Mouse (Mus musculus) embryonic facial prominence, embryonic 11.5 days (tissue): Measurements from ENCODE around the gene Dock4. TPM values are rescaled to one million over a fixed set of nuclear protein-coding genes. Genes with fewer than 3 reads are reported as not detected.

ENCODE experiments used
- ATAC-seq: fragments of 200-750 bp; cut with Nextera tagmentation; replicated peaks from 2 replicates; pipeline ENCODE4 v1.8.0; 2017; ENCODE audit warnings: low read depth; ENCODE audit not compliant: insufficient number of reproducible peaks, low FRiP score, low TSS enrichment
- DNase-seq: peaks from one replicate; pipeline ENCODE4 v3.0.0-alpha.2; 2015; ENCODE audit warnings: low spot score
- H3K27ac ChIP-seq: fragments of 300-500 bp; sonication (generic); replicated peaks from 2 replicates; pipeline ENCODE4 v1.5.1; 2014; ENCODE audit warnings: mild to moderate bottlenecking, low read depth, low read length, control low read depth
- H3K27me3 ChIP-seq: fragments of 300-500 bp; sonication (generic); 2 replicates; pipeline ENCODE4 v1.6.1; 2014; ENCODE audit warnings: mild to moderate bottlenecking, low read length, moderate library complexity, mixed read lengths; ENCODE audit not compliant: control insufficient read depth, insufficient read depth
- H3K36me3 ChIP-seq: fragments of 300-500 bp; sonication (generic); replicated peaks from 2 replicates; pipeline ENCODE4 v1.6.1; 2014; ENCODE audit warnings: low read depth, mild to moderate bottlenecking, low read length, moderate library complexity, mixed read lengths; ENCODE audit not compliant: control insufficient read depth, insufficient read depth
- H3K4me1 ChIP-seq: fragments of 300-500 bp; sonication (generic); 2 replicates; pipeline ENCODE4 v1.6.1; 2014; ENCODE audit warnings: low read length, mixed read lengths; ENCODE audit not compliant: control insufficient read depth, insufficient read depth
- H3K4me2 ChIP-seq: fragments of 300-500 bp; sonication (generic); 2 replicates; pipeline ENCODE4 v1.6.1; 2014; ENCODE audit warnings: low read depth, mild to moderate bottlenecking, control low read depth, low read length, moderate library complexity
- H3K4me3 ChIP-seq: fragments of 300-500 bp; sonication (generic); 2 replicates; pipeline ENCODE4 v1.5.1; 2014; ENCODE audit warnings: low read depth, low read length, control low read depth
- H3K9ac ChIP-seq: fragments of 300-500 bp; sonication (generic); replicated peaks from 2 replicates; pipeline ENCODE4 v1.6.1; 2014; ENCODE audit warnings: mild to moderate bottlenecking, control low read depth, low read length
- H3K9me3 ChIP-seq: fragments of 300-500 bp; sonication (generic); replicated peaks from 2 replicates; pipeline ENCODE4 v1.6.1; 2016; ENCODE audit warnings: mild to moderate bottlenecking, low read length, inconsistent platforms, mixed read lengths; ENCODE audit not compliant: control insufficient read depth
- WGBS: fragments of 180-500 bp; shearing (Covaris S2); extraction: QIAGEN DNeasy Blood & Tissue Kit; methylation state at CpG from one replicate; pipeline ENCODE4 v1.1.7; 2014; 5-methylcytosine and 5-hydroxymethylcytosine counted together
- polyA plus RNA-seq: library from polyadenylated mRNA; unstranded; fragments of >200 nt; fragmentation: Nextera tagmentation; extraction: Ambion mirVana; gene quantifications from 2 replicates; pipeline ENCODE4 v1.2.1, GENCODE M21; 2014

Dock4 gene
- polyA plus RNA-seq, 1 experiment from 2014 or later = 10.7 TPM

GRCm38 (mm10) chr12:40546827-40547226 lies 101.1 kb downstream of the Dock4 start:
- no peak overlapping the region for H3K4me2 ChIP-seq
- no peak overlapping the region for H3K4me3 ChIP-seq
- ATAC-seq (no peak), DNase-seq (no peak)
- no peaks in the 10 kb centered on the region for H3K27me3 ChIP-seq
- H3K9me3 ChIP-seq = no peaks in the 10 kb centered on the region
- H3K27ac ChIP-seq = no peak overlapping the region
- no peaks in the 10 kb centered on the region for H3K36me3 ChIP-seq
- 58% methylated on average over 5 of the region's 5 CpGs for WGBS
- H3K9ac ChIP-seq = no peak overlapping the region
- H3K4me1 ChIP-seq = no peaks in the 10 kb centered on the region

DNA sequence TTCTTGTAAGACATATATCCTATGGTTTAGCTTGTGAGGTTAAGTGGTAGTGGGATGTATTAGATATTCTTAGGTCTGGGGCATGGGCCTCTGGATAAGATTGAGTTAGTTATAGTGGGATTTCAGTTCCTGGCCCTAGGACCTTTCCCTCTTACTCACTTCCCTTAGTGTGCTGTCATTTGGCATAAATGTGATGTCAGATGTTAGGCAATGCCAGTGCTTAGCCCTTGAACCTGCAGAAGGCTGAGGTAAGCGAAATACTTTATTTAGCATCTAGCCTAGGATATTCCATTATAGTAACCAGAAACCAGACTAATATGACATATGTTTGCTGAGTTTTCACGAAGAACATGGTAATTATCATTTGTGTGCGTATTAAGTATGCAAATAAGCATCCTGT lies 105.6 kb downstream of the Dock4 start:
- no peak for ATAC-seq
- Histone ChIP-seq H3K36me3 (no peaks in the 10 kb centered on the region), H3K27me3 (no peaks in the 10 kb centered on the region), H3K4me2 (no peak overlapping the region), H3K27ac (no peak overlapping the region), H3K4me1 (no peaks in the 10 kb centered on the region), H3K4me3 (no peak overlapping the region), H3K9ac (no peak overlapping the region), H3K9me3 (no peaks in the 10 kb centered on the region)
- 86% methylated on average over 3 of the region's 3 CpGs for WGBS
- DNase-seq = no peak

DNA sequence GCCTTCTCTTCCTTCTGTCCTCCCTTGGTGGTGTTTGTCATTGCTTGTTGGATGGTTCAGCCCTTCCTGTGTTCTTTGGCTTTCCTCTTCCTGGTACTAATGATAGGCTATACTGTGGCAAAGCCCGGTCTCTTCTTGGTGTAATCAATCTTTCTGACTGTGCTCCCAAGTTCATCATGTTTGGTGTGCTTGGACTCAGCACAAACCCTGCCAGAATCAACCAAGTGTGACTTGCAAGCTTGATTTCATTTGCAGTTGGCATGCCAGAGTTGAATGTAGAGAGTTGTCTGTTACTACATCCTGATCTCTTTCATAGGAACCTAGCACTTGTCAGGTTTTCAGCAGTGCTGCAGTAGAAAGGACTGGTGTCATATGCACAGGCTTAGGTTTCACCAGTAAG lies 106.4 kb downstream of the Dock4 start:
- H3K9me3 ChIP-seq = no peaks in the 10 kb centered on the region
- H3K4me3 ChIP-seq = no peak overlapping the region
- H3K27me3 ChIP-seq = no peaks in the 10 kb centered on the region
- 74% methylated on average over 1 of the region's 1 CpGs for WGBS
- H3K4me2 ChIP-seq = no peak overlapping the region
- no peak for DNase-seq
- H3K27ac ChIP-seq = no peak overlapping the region
- no peak overlapping the region for H3K9ac ChIP-seq
- ATAC-seq = no peak
- no peaks in the 10 kb centered on the region for H3K36me3 ChIP-seq
- no peaks in the 10 kb centered on the region for H3K4me1 ChIP-seq

DNA sequence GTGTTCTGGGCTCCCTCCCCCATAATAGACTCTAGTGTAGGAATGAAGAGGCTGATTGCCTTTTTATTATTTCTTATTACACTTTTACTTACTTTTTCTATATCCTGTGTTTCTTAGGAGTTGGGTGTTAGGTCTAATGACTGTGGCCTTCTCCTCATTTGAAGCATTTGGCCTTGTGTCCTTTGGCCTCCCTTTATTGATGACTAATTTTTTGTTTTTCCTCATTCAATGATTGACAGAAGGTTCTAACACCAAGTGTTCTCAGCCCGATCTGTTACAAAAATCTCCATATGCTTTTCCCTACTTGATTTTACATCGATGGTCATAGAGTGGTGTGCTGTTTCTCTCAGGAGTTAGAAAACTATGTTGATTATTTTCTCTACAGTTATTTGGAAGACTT lies 108.2 kb downstream of the Dock4 start:
- Histone ChIP-seq H3K4me1 (no peaks in the 10 kb centered on the region), H3K36me3 (no peaks in the 10 kb centered on the region), H3K9me3 (no peaks in the 10 kb centered on the region), H3K27ac (no peak overlapping the region), H3K27me3 (no peaks in the 10 kb centered on the region), H3K9ac (no peak overlapping the region), H3K4me2 (no peak overlapping the region), H3K4me3 (no peak overlapping the region)
- ATAC-seq (no peak), DNase-seq (no peak)
- WGBS = 96% methylated on average over 2 of the region's 2 CpGs

DNA sequence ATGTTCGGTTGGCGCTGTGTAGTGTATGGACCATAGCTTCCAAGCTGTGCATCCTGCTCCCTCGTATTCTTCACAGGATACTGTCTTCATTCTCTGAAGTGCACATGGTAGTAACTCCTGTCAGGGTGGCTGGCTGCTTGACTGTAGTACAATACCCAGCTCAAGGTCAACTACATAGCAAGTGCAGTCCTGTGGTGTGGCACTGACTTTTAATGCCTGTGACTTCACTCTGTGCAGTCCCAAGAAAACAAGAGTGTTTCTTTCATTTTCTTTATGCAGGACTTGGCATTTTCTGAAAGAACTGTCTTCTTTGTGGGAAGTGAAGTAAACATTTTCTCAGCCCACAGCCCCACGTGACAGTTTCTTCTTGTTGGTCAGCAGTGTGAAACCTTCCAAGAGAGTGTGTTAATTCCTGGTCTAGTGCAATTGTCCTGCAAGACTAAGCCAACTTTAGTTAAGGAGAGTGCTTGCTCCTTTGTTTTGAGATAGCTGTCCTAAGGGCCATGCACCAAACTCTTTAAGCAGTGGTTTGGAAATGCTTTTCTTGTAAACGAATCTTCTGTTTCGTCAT lies 109.3 kb downstream of the Dock4 start:
- no peaks in the 10 kb centered on the region for H3K27me3 ChIP-seq
- no peak overlapping the region for H3K9ac ChIP-seq
- H3K4me2 ChIP-seq = no peak overlapping the region
- no peak overlapping the region for H3K27ac ChIP-seq
- no peaks in the 10 kb centered on the region for H3K36me3 ChIP-seq
- no peaks in the 10 kb centered on the region for H3K4me1 ChIP-seq
- WGBS = 94% methylated on average over 6 of the region's 6 CpGs
- DNase-seq (no peak), ATAC-seq (no peak)
- H3K4me3 ChIP-seq = no peak overlapping the region
- H3K9me3 ChIP-seq = no peaks in the 10 kb centered on the region

- DNase-seq (no peak), ATAC-seq (no peak)
- H3K4me3 ChIP-seq = no peak overlapping the region
- H3K4me2 ChIP-seq = no peak overlapping the region
- H3K9ac ChIP-seq = no peak overlapping the region
- H3K27me3 ChIP-seq = no peaks in the 10 kb centered on the region
- no peaks in the 10 kb centered on the region for H3K4me1 ChIP-seq
- WGBS = 67% methylated on average over 3 of the region's 3 CpGs
- no peaks in the 10 kb centered on the region for H3K9me3 ChIP-seq
- no peaks in the 10 kb centered on the region for H3K36me3 ChIP-seq
- no peak overlapping the region for H3K27ac ChIP-seq
Observed at GRCm38 (mm10) chr12:40558600-40558999, 112.8 kb downstream of the Dock4 start.

GRCm38 (mm10) chr12:40559103-40559502 lies 113.4 kb downstream of the Dock4 start:
- WGBS = 80% methylated on average over 11 of the region's 11 CpGs
- no peak for ATAC-seq

GRCm38 (mm10) chr12:40563703-40564102 lies 118.0 kb downstream of the Dock4 start:
- H3K27me3 ChIP-seq = no peaks in the 10 kb centered on the region
- H3K36me3 ChIP-seq = no peaks in the 10 kb centered on the region
- 79% methylated on average over 1 of the region's 1 CpGs for WGBS
- H3K9me3 ChIP-seq = no peaks in the 10 kb centered on the region
- no peak overlapping the region for H3K4me2 ChIP-seq
- H3K9ac ChIP-seq = no peak overlapping the region
- H3K27ac ChIP-seq = no peak overlapping the region
- DNase-seq = no peak
- H3K4me3 ChIP-seq = no peak overlapping the region
- no peak for ATAC-seq
- H3K4me1 ChIP-seq = 0 out of 2 replicates have a peak, but pooled peaks cover 3% of the 10 kb centered on the region

More at GRCm38 (mm10) chr12:40559103-40559502, 113.4 kb downstream of the Dock4 start:
- Histone ChIP-seq H3K9ac (no peak overlapping the region), H3K27ac (no peak overlapping the region), H3K4me2 (no peak overlapping the region), H3K9me3 (no peaks in the 10 kb centered on the region), H3K27me3 (no peaks in the 10 kb centered on the region), H3K4me1 (no peaks in the 10 kb centered on the region), H3K36me3 (no peaks in the 10 kb centered on the region), H3K4me3 (no peak overlapping the region)
- DNase-seq = no peak
